Comparison of ENCODE assay signal across 23 mouse cellular contexts in the genomic region with DNA sequence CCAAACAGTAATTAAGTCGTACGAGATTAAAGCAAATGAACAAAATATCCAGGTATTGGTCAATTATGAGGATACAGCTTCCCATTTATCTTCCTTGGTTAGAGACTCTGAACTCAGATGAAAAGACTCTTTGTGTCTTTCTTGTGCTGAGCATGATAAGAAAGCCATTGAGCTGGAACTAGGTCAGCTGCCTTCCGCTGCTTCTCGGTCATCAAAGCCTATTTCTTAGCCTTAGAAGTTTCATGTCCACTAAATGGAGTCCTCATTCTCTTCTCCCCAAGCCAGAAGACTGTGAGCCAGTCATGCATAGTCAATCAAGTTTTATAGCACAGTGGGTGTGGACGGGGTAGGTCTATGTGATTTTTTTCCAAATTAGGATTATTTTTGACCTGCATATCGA. TPM values are rescaled to one million over a fixed set of nuclear protein-coding genes. Genes with fewer than 3 reads are reported as not detected.
DNase-seq lines count a peak whose midpoint lies in the region; ATAC-seq and TF ChIP-seq lines count a peak whose summit lies in the region.
"Had no signal": no experiment of that assay in that cellular context is flagged by ENCODE, and none has a peak within 500 bp of the region (broad histone marks: within the 10 kb centered on the region; RNA-seq: fewer than 3 reads in every experiment).

No protein-coding gene starts in this region.

- H3K27me3 ChIP-seq in forebrain, embryonic 14.5 days (replicated peaks; ENCODE audit: control insufficient read depth, insufficient read depth, low read length): no peaks in the 10 kb centered on the region
- no peaks in the 10 kb centered on the region for H3K27me3 ChIP-seq in forebrain, embryonic 13.5 days
- no peaks in the 10 kb centered on the region for H3K27me3 ChIP-seq in midbrain, postnatal 0 days (ENCODE audit: insufficient read depth, low read length)
- H3K27me3 ChIP-seq in midbrain, embryonic 15.5 days (replicated peaks): no peaks in the 10 kb centered on the region
- H3K27me3 ChIP-seq: forebrain, embryonic 15.5 days; heart, embryonic 13.5 days; hindbrain, embryonic 15.5 days had no signal

- no peak for ATAC-seq in forebrain, embryonic 14.5 days
- ATAC-seq in forebrain, embryonic 13.5 days: no peak
- no peak for ATAC-seq in midbrain, postnatal 0 days (ENCODE audit: low FRiP score)
- no peak for ATAC-seq in midbrain, embryonic 15.5 days (replicated peaks)
- ATAC-seq: forebrain, embryonic 15.5 days; Patski had no signal

- peak; percentile 21 for DNase-seq in forebrain, embryonic 14.5 days (ENCODE audit: low spot score)
- peak; percentile 5 for DNase-seq in midbrain, postnatal 0 days (ENCODE audit: low spot score)
- peak; percentile 68 for DNase-seq in retina, postnatal 1 day
- DNase-seq in thymus, postnatal 10 days (ENCODE audit: low spot score in 2 of 2): no peak
- DNase-seq in spleen, postnatal 14 days (ENCODE audit: low spot score in 2 of 2): no peak
- DNase-seq: adrenal gland, postnatal 10 days; adrenal gland, postnatal 36 days; cerebellum, adult 18-20 months; cerebellum, adult 9-10 months; cerebellum, postnatal 14 days; gastrocnemius, postnatal 36 days; heart, adult 2 months; heart, postnatal 14 days; heart, postnatal 4 days had no signal

- no peaks in the 10 kb centered on the region for H3K36me3 ChIP-seq in forebrain, embryonic 14.5 days (ENCODE audit: control insufficient read depth, insufficient read depth, low read length)
- no peaks in the 10 kb centered on the region for H3K36me3 ChIP-seq in forebrain, embryonic 13.5 days (ENCODE audit: poor library complexity, severe bottlenecking)
- no peaks in the 10 kb centered on the region for H3K36me3 ChIP-seq in midbrain, postnatal 0 days (ENCODE audit: insufficient read depth, low read length)
- no peaks in the 10 kb centered on the region for H3K36me3 ChIP-seq in midbrain, embryonic 15.5 days (replicated peaks)
- H3K36me3 ChIP-seq: forebrain, embryonic 10.5 days; forebrain, embryonic 15.5 days; heart, embryonic 10.5 days; heart, embryonic 13.5 days; hindbrain, embryonic 15.5 days had no signal

- H3K27ac ChIP-seq in forebrain, embryonic 14.5 days (ENCODE audit: low read depth, low read length): no peak overlapping the region
- no peak overlapping the region for H3K27ac ChIP-seq in forebrain, embryonic 13.5 days
- no peak overlapping the region for H3K27ac ChIP-seq in midbrain, postnatal 0 days (ENCODE audit: low read depth, low read length)
- no peak overlapping the region for H3K27ac ChIP-seq in midbrain, embryonic 15.5 days
- H3K27ac ChIP-seq: forebrain, embryonic 10.5 days; forebrain, embryonic 15.5 days; heart, adult 2 months; heart, embryonic 10.5 days; heart, embryonic 13.5 days; hindbrain, embryonic 15.5 days had no signal

- H3K4me1 ChIP-seq in forebrain, embryonic 14.5 days (ENCODE audit: control insufficient read depth, insufficient read depth, low read length): no peaks in the 10 kb centered on the region
- no peaks in the 10 kb centered on the region for H3K4me1 ChIP-seq in forebrain, embryonic 13.5 days
- H3K4me1 ChIP-seq in midbrain, postnatal 0 days (ENCODE audit: insufficient read depth, low read length): 0 out of 2 replicates have a peak, but pooled peaks cover 2% of the 10 kb centered on the region
- no peaks in the 10 kb centered on the region for H3K4me1 ChIP-seq in midbrain, embryonic 15.5 days
- H3K4me1 ChIP-seq: forebrain, embryonic 15.5 days; heart, embryonic 13.5 days; hindbrain, embryonic 15.5 days had no signal

- no peak for TF ChIP-seq CTCF in midbrain, postnatal 0 days (IDR thresholded peaks at IDR 0.05)

- no peak overlapping the region for H3K9ac ChIP-seq in forebrain, embryonic 14.5 days (ENCODE audit: low read length)
- no peak overlapping the region for H3K9ac ChIP-seq in forebrain, embryonic 13.5 days
- H3K9ac ChIP-seq in midbrain, postnatal 0 days (replicated peaks; ENCODE audit: low read length, poor library complexity, severe bottlenecking): no peak overlapping the region
- no peak overlapping the region for H3K9ac ChIP-seq in midbrain, embryonic 15.5 days
- H3K9ac ChIP-seq: forebrain, embryonic 15.5 days; heart, embryonic 13.5 days; hindbrain, embryonic 15.5 days had no signal

- no peaks in the 10 kb centered on the region for H3K9me3 ChIP-seq in forebrain, embryonic 14.5 days (replicated peaks; ENCODE audit: control insufficient read depth, low read length)
- H3K9me3 ChIP-seq in forebrain, embryonic 13.5 days (replicated peaks): no peaks in the 10 kb centered on the region
- no peaks in the 10 kb centered on the region for H3K9me3 ChIP-seq in midbrain, postnatal 0 days (ENCODE audit: low read length)
- H3K9me3 ChIP-seq in midbrain, embryonic 15.5 days: no peaks in the 10 kb centered on the region
- H3K9me3 ChIP-seq: forebrain, embryonic 10.5 days; forebrain, embryonic 15.5 days; heart, embryonic 10.5 days; heart, embryonic 13.5 days; hindbrain, embryonic 15.5 days had no signal

- 57% methylated on average over 6 of the region's 6 CpGs for WGBS in forebrain, embryonic 14.5 days
- WGBS in forebrain, embryonic 13.5 days: 60% methylated on average over 6 of the region's 6 CpGs
- WGBS in midbrain, postnatal 0 days: 42% methylated on average over 6 of the region's 6 CpGs
- 47% methylated on average over 6 of the region's 6 CpGs for WGBS in midbrain, embryonic 15.5 days

- H3K4me2 ChIP-seq in forebrain, embryonic 14.5 days (ENCODE audit: low read length): no peak overlapping the region
- no peak overlapping the region for H3K4me2 ChIP-seq in forebrain, embryonic 13.5 days
- no peak overlapping the region for H3K4me2 ChIP-seq in midbrain, postnatal 0 days (ENCODE audit: low read depth, low read length, poor library complexity, severe bottlenecking)
- no peak overlapping the region for H3K4me2 ChIP-seq in midbrain, embryonic 15.5 days
- H3K4me2 ChIP-seq: forebrain, embryonic 15.5 days; heart, embryonic 13.5 days; hindbrain, embryonic 15.5 days had no signal

- no peak overlapping the region for H3K4me3 ChIP-seq in forebrain, embryonic 14.5 days (ENCODE audit: low read depth, low read length)
- H3K4me3 ChIP-seq in forebrain, embryonic 13.5 days: no peak overlapping the region
- H3K4me3 ChIP-seq in midbrain, postnatal 0 days (ENCODE audit: low read depth, low read length): no peak overlapping the region
- H3K4me3 ChIP-seq in midbrain, embryonic 15.5 days: no peak overlapping the region
- H3K4me3 ChIP-seq: forebrain, embryonic 10.5 days; forebrain, embryonic 15.5 days; heart, adult 2 months; heart, embryonic 10.5 days; heart, embryonic 13.5 days; hindbrain, embryonic 15.5 days had no signal

RNA-seq across cellular contexts. Expression of a gene that starts 19.3 kb away (rescaled TPM):
- 69.7 and 70.6 TPM in 2 replicates for polyA plus RNA-seq in forebrain, embryonic 14.5 days (2014; fragmentation: Nextera tagmentation; extraction: Ambion mirVana)
- 38.8 and 41.9 TPM in 2 replicates for polyA plus RNA-seq in forebrain, embryonic 13.5 days (2015; fragmentation: Nextera tagmentation; extraction: Ambion mirVana)
- total RNA-seq in midbrain, postnatal 0 days (2014; rRNA removed): 145 and 152 TPM in 2 replicates
- polyA plus RNA-seq in midbrain, postnatal 0 days (2015; fragmentation: Nextera tagmentation; extraction: Ambion mirVana): 80.4 and 87.6 TPM in 2 replicates
- 95.1 and 98.5 TPM in 2 replicates for polyA plus RNA-seq in midbrain, embryonic 15.5 days (2015; fragmentation: Nextera tagmentation; extraction: Ambion mirVana)
- total RNA-seq: granulocyte monocyte progenitor cell, adult 5-6 weeks had no signal

RNA-seq across cellular contexts. Expression of a gene that starts 33.0 kb away (rescaled TPM):
- 31.0 and 35.4 TPM in 2 replicates for polyA plus RNA-seq in forebrain, embryonic 14.5 days (2014; fragmentation: Nextera tagmentation; extraction: Ambion mirVana)
- polyA plus RNA-seq in forebrain, embryonic 13.5 days (2015; fragmentation: Nextera tagmentation; extraction: Ambion mirVana): 32.2 and 34.2 TPM in 2 replicates
- 63.5 and 72.6 TPM in 2 replicates for total RNA-seq in midbrain, postnatal 0 days (2014; rRNA removed)
- polyA plus RNA-seq in midbrain, postnatal 0 days (2015; fragmentation: Nextera tagmentation; extraction: Ambion mirVana): 29.9 and 30.5 TPM in 2 replicates
- polyA plus RNA-seq in midbrain, embryonic 15.5 days (2015; fragmentation: Nextera tagmentation; extraction: Ambion mirVana): 33.7 and 37.2 TPM in 2 replicates

Comparison
In these comparisons a context has a peak if more than half of its experiments do, and no peak if none do; other contexts are left out.
1. DNase-seq: peak in forebrain, embryonic 14.5 days (single experiment), midbrain, postnatal 0 days (single experiment) and retina, postnatal 1 day (single experiment); none in thymus, postnatal 10 days (0 of 2) and spleen, postnatal 14 days (0 of 2).